17 mouse cellular contexts compared by ENCODE assay signal in genomic region chr8:8812051-8812806, GRCm38 (mm10).
A peak's percentile ranks its signal among the peaks of the same experiment; 100 is the strongest.
DNase-seq lines count a peak whose midpoint lies in the region; ATAC-seq and TF ChIP-seq lines count a peak whose summit lies in the region.
"Had no signal": no experiment of that assay in that cellular context is flagged by ENCODE, and none has a peak within 500 bp of the region (broad histone marks: within the 10 kb centered on the region; RNA-seq: fewer than 3 reads in every experiment).

No protein-coding gene starts in this region.

- H3K4me2 ChIP-seq in heart, embryonic 11.5 days, result no peak overlapping the region
- 0 out of 2 replicates have a peak overlapping the region, but pooled peaks have one; percentile 12 for H3K4me2 ChIP-seq in lung, postnatal 0 days (replicated peaks; ENCODE audit: low read depth, low read length)
- H3K4me2 ChIP-seq in stomach, embryonic 15.5 days, result no peak overlapping the region
- H3K4me2 ChIP-seq: hindbrain, embryonic 15.5 days; limb, embryonic 13.5 days had no signal

- no peaks in the 10 kb centered on the region for H3K4me1 ChIP-seq in heart, embryonic 11.5 days (ENCODE audit: control insufficient read depth, insufficient read depth, low read length)
- H3K4me1 ChIP-seq in lung, postnatal 0 days (ENCODE audit: insufficient read depth, low read depth, low read length), result no peaks in the 10 kb centered on the region
- 0 out of 2 replicates have a peak, but pooled peaks cover 3% of the 10 kb centered on the region for H3K4me1 ChIP-seq in stomach, embryonic 15.5 days
- H3K4me1 ChIP-seq in midbrain, embryonic 10.5 days, result no peaks in the 10 kb centered on the region
- H3K4me1 ChIP-seq: megakaryocyte, embryonic 14.5 days had no signal

- H3K9ac ChIP-seq in heart, embryonic 11.5 days (ENCODE audit: low read depth, low read length), result no peak overlapping the region
- no peak overlapping the region for H3K9ac ChIP-seq in lung, postnatal 0 days (replicated peaks; ENCODE audit: low read depth)
- no peak overlapping the region for H3K9ac ChIP-seq in stomach, embryonic 15.5 days
- H3K9ac ChIP-seq: forebrain, postnatal 0 days; hindbrain, embryonic 15.5 days; limb, embryonic 13.5 days had no signal

- no peaks in the 10 kb centered on the region for H3K27me3 ChIP-seq in heart, embryonic 11.5 days (ENCODE audit: control insufficient read depth, insufficient read depth, low read length)
- H3K27me3 ChIP-seq in lung, postnatal 0 days (replicated peaks; ENCODE audit: insufficient read depth, low read length), result no peaks in the 10 kb centered on the region
- H3K27me3 ChIP-seq in stomach, embryonic 15.5 days (replicated peaks), result no peaks in the 10 kb centered on the region
- H3K27me3 ChIP-seq in midbrain, embryonic 10.5 days (ENCODE audit: low read depth, poor library complexity, severe bottlenecking), result no peaks in the 10 kb centered on the region
- H3K27me3 ChIP-seq: hindbrain, embryonic 15.5 days; limb, embryonic 13.5 days; megakaryocyte, embryonic 14.5 days had no signal

- intact Hi-C loops in heart, postnatal 10 days (cut with DNase I), result no loop called here

- TF ChIP-seq EP300 in lung, postnatal 0 days (IDR thresholded peaks at IDR 0.05), result peak; percentile 33; the same call in 1 of the 2 replicates

- peak; percentile 8 for TF ChIP-seq CTCF in lung, postnatal 0 days (IDR thresholded peaks at IDR 0.05)

- no peak for ATAC-seq in heart, embryonic 11.5 days (replicated peaks; ENCODE audit: insufficient number of reproducible peaks, low FRiP score, low TSS enrichment)
- ATAC-seq in lung, postnatal 0 days, result peak; percentile 69
- ATAC-seq in stomach, embryonic 15.5 days (ENCODE audit: insufficient read depth, low FRiP score, low read depth), result peak; percentile 39; the same call in 1 of the 2 replicates
- ATAC-seq: activated CD4-positive, CD25-positive, alpha-beta regulatory T cell, adult 4 months; CD4-positive, CD25-positive, alpha-beta regulatory T cell, adult 4 months; forebrain, postnatal 0 days had no signal

- no peak overlapping the region for H3K27ac ChIP-seq in heart, embryonic 11.5 days (ENCODE audit: low read depth, low read length)
- H3K27ac ChIP-seq in lung, postnatal 0 days (ENCODE audit: low read length), result 0 out of 2 replicates have a peak overlapping the region, but pooled peaks have one; percentile 5
- no peak overlapping the region for H3K27ac ChIP-seq in stomach, embryonic 15.5 days
- no peak overlapping the region for H3K27ac ChIP-seq in midbrain, embryonic 10.5 days (replicated peaks)
- H3K27ac ChIP-seq: hindbrain, embryonic 15.5 days; kidney, postnatal 0 days; limb, embryonic 13.5 days had no signal

- no peak overlapping the region for H3K4me3 ChIP-seq in heart, embryonic 11.5 days (ENCODE audit: low read depth, low read length)
- no peak overlapping the region for H3K4me3 ChIP-seq in lung, postnatal 0 days (ENCODE audit: low read depth, low read length)
- H3K4me3 ChIP-seq in stomach, embryonic 15.5 days (replicated peaks), result no peak overlapping the region
- H3K4me3 ChIP-seq in midbrain, embryonic 10.5 days, result no peak overlapping the region
- H3K4me3 ChIP-seq: hindbrain, embryonic 15.5 days; limb, embryonic 13.5 days; megakaryocyte, embryonic 14.5 days had no signal

- no peaks in the 10 kb centered on the region for H3K9me3 ChIP-seq in heart, embryonic 11.5 days (replicated peaks; ENCODE audit: control insufficient read depth, low read length)
- H3K9me3 ChIP-seq in lung, postnatal 0 days (ENCODE audit: low read length), result no peaks in the 10 kb centered on the region
- no peaks in the 10 kb centered on the region for H3K9me3 ChIP-seq in stomach, embryonic 15.5 days
- no peaks in the 10 kb centered on the region for H3K9me3 ChIP-seq in midbrain, embryonic 10.5 days (replicated peaks)
- H3K9me3 ChIP-seq: hindbrain, embryonic 15.5 days; limb, embryonic 13.5 days had no signal

- no peaks in the 10 kb centered on the region for H3K36me3 ChIP-seq in heart, embryonic 11.5 days (ENCODE audit: control insufficient read depth, insufficient read depth, low read length)
- H3K36me3 ChIP-seq in lung, postnatal 0 days (ENCODE audit: insufficient read depth, low read length), result no peaks in the 10 kb centered on the region
- no peaks in the 10 kb centered on the region for H3K36me3 ChIP-seq in stomach, embryonic 15.5 days
- no peaks in the 10 kb centered on the region for H3K36me3 ChIP-seq in midbrain, embryonic 10.5 days
- H3K36me3 ChIP-seq: hindbrain, embryonic 15.5 days; limb, embryonic 13.5 days had no signal

- WGBS in heart, embryonic 11.5 days (ENCODE audit: insufficient replicate concordance), result 75% methylated on average over 21 of the region's 21 CpGs
- WGBS in lung, postnatal 0 days, result 58% methylated on average over 21 of the region's 21 CpGs
- 67% methylated on average over 21 of the region's 21 CpGs for WGBS in stomach, embryonic 15.5 days
- WGBS in midbrain, embryonic 10.5 days, result 85% methylated on average over 21 of the region's 21 CpGs

- DNase-seq in heart, postnatal 10 days, result peak; percentile 51 to 54
- DNase-seq in lung, postnatal 0 days (ENCODE audit: low spot score), result peak; percentile 62
- no peak for DNase-seq in lung, postnatal 36 days
- DNase-seq in forelimb bud, embryonic 11.5 days (ENCODE audit: low read depth, low spot score), result peak; percentile 28
- no peak for DNase-seq in midbrain, embryonic 10.5 days (ENCODE audit: low spot score)
- no peak for DNase-seq in right cerebral cortex, postnatal 10 days (ENCODE audit: low spot score in 2 of 2)
- DNase-seq: cerebellum, adult 11 months; forebrain, postnatal 0 days; right cerebral cortex, postnatal 14 days had no signal

Comparison
In these comparisons a context has a peak if more than half of its experiments do, and no peak if none do; other contexts are left out.
1. DNase-seq: peak in heart, postnatal 10 days (2 of 2), lung, postnatal 0 days (single experiment) and forelimb bud, embryonic 11.5 days (single experiment); none in lung, postnatal 36 days (single experiment), midbrain, embryonic 10.5 days (single experiment) and right cerebral cortex, postnatal 10 days (0 of 2).